Mouse (Mus musculus) brain, embryonic 14.5 days (tissue): Measurements from ENCODE around the gene Fibcd1.

Source experiments
- CTCF ChIP-seq: fragments of 200-500 bp; IDR thresholded peaks from 2 replicates; pipeline ENCODE4 v1.5.1; 2012; ENCODE audit warnings: inconsistent platforms, mild to moderate bottlenecking, moderate library complexity, borderline replicate concordance; ENCODE audit not compliant: insufficient read depth, insufficient read length; ENCODE audit errors: extremely low read depth
- POLR2A ChIP-seq: fragments of 200-500 bp; IDR thresholded peaks from 2 replicates; pipeline ENCODE4 v1.6.1; 2012; ENCODE audit warnings: mild to moderate bottlenecking, inconsistent platforms, borderline replicate concordance; ENCODE audit not compliant: poor library complexity, insufficient read depth, insufficient read length, severe bottlenecking; ENCODE audit errors: extremely low read depth

DNA sequence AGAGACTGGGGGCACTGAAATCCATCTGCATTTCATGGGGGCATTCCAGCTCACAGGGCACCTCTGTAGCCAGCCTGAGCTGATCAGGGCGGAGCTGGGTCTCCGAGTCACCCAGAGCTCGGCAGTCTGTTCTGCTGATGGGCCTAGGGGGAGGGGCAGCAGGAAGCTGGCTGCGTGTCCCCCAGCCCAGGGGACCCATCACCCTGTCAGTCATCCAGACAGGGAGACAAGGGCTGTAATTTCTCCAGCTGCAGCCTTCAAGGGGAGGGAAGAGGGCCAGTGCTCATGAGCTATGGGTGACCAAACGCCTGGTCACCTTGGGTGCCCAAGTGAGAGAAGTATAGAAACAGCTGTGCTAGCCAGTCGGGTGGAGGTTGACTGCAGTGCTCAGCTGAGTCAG is 8.8 kb downstream of the Fibcd1 start:
- TF ChIP-seq CTCF = no peak
- TF ChIP-seq POLR2A = no peak
